Mouse (Mus musculus): ENCODE measurements around the gene Snx15. TPM values are rescaled to one million over a fixed set of nuclear protein-coding genes. Genes with fewer than 3 reads are reported as not detected.
A peak's percentile ranks its signal among the peaks of the same experiment; 100 is the strongest.
"Not testable (repeated sequence)": the region's sequence is repeated elsewhere in the genome, so short reads cannot be mapped to it uniquely, and the experiment has no call there.

The Snx15 gene
- 10 to 100 TPM in 1 of 2 experiments, 1 to 10 TPM in 1; 9.7 to 10.9 TPM for total RNA-seq (2021)
- long read RNA-seq, experiment 1, transcript Snx15-201 (8 exons, 1,635 nt), result major isoform, 12 of 13 reads
- long read RNA-seq, experiment 1, partial matches to known transcripts, result 1 of 13 reads
- long read RNA-seq, experiment 1, other reads (novel, unspliced or antisense), result 0 of 13 reads
- long read RNA-seq, experiment 2, transcript Snx15-201 (8 exons, 1,635 nt), result major isoform, 10 of 10 reads
- long read RNA-seq, experiment 2, partial matches to known transcripts, result 0 of 10 reads
- long read RNA-seq, experiment 2, other reads (novel, unspliced or antisense), result 0 of 10 reads

DNA sequence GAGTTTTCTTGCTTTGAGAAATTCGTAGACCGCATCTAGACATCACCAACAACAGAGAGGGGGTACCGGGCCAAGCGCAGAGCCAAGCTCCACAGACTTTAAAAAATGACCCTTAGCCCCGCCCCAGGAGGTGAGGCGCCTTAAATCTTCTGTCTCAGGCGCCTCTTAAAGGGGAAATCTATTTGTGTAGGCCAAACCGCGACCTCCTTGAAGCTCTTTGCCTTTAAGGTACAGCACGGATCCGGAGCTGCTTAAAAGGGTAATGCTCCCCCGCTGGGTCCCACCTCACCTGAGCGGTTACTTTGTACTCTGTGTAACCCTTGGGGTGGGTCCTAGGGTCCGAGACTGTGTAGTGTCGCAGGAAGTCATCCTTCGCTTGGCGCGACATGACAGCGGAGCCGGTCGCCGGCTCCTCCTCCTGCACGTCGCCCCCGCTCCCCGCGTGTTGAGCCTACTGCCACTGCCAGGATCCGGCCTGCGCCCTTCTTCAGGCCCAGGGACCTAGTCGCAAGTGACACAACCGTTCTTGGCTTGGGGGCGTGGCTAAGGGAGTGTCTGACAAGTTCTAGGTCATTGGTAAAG is at the start of gene Snx15:
Gene Snx15 (minus strand): TSS at position 545 of the 582 bp plus-strand sequence.
- peak; percentile 95 for DNase-seq (ENCODE audit: low spot score)

DNA sequence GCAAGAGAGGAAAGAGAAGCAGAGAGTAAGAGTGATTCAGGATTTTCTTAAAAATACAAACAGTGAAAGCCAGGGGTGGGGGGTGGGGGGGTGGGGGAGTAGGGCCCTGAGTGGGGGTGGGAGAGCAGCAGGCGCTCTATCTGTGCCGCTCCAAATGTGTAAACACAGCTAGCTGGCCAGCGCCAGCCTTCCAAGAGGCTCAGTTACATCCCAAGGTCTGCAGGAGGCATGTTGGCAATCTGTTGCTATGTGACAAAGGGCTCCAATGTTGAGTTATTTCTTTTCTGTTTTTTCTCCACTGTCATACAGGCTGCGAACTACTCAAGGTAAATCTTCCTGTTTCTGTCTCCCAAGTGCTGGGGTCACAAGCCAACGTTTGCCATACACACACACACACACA is 46.7 kb upstream of the Snx15 start:
- DNase-seq (ENCODE audit: low spot score), result no peak

DNA sequence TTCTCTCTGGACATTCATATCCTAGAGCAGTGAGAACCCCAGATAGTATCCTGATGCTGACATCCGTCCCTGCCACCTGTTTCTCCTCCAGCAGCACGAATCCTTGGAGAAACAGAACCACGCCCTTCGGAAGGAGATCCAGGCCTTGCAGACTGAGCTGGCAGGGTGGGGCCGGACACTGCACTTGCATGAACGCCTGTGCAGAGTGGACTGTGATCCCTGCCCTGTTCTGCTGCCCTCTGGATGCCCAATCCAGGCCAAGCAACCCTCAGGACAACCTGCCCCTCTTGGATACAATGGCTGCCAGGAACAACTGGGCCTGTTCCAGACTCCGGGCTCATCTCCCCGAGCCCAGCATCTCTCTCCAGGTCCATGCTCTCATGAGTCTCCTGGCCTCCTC is 43.1 kb upstream of the Snx15 start:
- DNase-seq (ENCODE audit: low spot score), result no peak

DNA sequence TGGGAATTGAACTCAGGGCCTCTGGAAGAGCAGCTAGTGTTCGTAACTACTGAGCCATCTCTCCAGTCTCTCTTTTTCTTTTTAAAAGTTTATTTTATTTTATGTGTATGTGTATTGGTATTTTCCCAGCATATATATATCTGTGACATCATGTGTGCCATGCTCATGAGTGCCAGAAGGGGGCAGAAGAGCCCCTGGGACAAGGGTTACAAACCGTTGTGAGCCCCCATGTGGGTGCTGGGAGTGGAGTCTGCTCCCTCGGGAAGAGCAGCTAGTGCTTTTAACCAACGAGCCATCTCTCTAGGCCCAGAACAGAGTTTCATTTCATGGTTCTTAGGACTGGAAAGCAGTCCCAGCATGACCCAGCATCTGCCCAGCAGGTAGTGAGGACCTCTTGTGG is 38.6 kb upstream of the Snx15 start:
- DNase-seq (ENCODE audit: low spot score), result no peak

GRCm38 (mm10) chr19:6163872-6164547 is 35.9 kb upstream of the Snx15 start:
- peak; percentile 27 for DNase-seq (ENCODE audit: low spot score)

DNA sequence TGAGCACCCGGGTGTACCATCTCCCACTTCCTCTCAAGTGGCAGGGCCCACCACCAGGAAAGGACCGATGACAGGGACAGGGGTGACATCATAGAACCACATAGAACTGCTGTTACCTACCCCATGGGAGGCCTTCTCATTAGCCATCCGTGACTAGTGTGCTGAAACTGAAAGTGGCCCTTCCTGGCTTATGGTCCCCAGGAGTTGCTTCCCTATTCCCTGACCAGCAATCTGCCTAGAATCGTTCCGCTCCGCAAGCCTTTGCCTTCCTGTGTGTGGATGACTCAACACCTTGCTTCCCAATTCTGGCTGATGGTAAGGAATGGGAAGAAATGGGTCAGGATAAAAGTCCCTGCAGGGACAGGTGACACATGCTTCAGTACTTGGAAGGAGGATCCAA is 29.1 kb upstream of the Snx15 start:
- no peak for DNase-seq (ENCODE audit: low spot score)

- no peak for DNase-seq (ENCODE audit: low spot score)
These were observed 28.3 kb upstream of the Snx15 start for GRCm38 (mm10) chr19:6156372-6156771.

DNA sequence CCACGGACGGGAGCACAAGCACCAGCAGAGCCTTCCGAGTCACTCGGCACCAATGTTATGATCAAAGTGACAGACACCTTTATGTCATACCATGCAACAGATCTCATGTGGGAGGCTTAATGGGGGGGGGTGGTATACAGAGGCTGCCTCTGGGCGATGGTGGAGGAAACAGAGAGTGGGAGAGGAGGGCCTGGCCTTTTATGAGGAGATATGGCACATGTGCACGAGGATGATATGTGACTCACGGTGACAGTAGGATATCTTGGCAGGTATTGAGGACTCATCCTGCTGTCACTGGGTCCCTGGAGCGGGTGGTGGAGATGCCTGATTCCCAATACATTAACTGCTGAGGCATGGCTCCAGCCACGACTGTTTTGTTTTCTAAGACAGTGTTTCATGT is 27.1 kb upstream of the Snx15 start:
- no peak for DNase-seq (ENCODE audit: low spot score)

DNA sequence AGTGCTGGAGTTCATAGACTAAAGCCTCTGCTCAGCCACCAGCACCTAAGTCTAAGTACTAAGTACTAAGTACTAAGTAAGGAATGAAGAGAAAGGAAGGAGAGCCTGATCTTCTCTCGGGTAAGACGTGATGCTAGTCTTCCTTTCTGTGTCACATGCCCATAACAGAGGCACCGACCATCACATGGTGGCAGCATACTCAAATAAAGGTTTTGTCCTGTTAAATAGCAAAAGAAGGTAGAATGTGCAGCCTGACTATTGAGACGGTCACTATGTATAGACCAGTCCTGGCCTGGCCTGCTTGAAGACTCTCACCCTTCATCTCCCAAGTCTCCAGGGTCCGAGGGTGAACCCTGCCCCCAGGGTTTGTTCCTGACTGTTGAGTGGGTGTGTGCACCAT is 16.7 kb upstream of the Snx15 start:
- no peak for DNase-seq (ENCODE audit: low spot score)

DNA sequence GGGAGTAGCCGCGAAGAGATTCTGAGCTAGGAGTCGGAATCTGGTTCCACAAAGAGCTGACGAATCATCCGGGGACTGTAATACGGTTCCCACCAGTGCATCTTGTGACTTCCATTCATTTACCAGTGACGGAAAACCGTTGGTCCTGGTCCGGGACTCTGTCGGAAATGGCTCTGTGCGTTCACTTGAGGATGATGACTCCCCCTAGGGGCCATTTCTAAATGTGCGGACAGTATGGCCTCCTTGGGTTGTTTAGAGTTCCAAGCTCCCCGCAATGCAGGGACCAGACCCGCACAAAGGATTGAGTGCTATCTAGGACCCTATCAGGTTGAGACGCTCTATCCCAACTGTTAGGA is 13.3 kb upstream of the Snx15 start, which contains the start of gene Arl2:
Gene Arl2 (minus strand): TSS at position 155 of the 356 bp plus-strand sequence.
- DNase-seq (ENCODE audit: low spot score), result peak; percentile 82

- DNase-seq (ENCODE audit: low spot score), result peak; percentile 91
These were observed 12.7 kb upstream of the Snx15 start, which contains the start of gene Batf2 for GRCm38 (mm10) chr19:6140678-6141393. TSS of gene Batf2 (plus strand) at chr19:6140983.

GRCm38 (mm10) chr19:6140374-6140677 is 12.2 kb upstream of the Snx15 start:
- DNase-seq (ENCODE audit: low spot score), result no peak

DNA sequence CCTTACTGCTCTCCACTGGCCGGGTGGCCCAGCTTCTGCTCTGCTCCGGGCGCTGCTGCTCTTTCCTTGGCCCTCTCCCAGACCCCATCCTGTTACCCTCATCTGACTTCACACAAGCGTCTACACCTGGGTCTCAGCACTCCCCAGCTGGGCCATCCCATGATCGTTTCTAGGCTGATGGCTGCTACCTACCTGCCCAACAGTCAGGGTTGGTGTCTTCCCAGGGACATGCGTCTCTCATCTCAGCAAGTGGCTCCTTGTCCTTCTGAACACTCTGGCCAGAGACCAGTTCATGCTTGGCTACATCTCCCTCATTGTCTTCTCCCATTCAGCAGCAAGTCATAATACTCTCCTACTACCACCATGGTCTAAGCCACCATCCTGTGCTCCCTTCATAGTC is 11.6 kb upstream of the Snx15 start:
- no peak for DNase-seq (ENCODE audit: low spot score)

DNA sequence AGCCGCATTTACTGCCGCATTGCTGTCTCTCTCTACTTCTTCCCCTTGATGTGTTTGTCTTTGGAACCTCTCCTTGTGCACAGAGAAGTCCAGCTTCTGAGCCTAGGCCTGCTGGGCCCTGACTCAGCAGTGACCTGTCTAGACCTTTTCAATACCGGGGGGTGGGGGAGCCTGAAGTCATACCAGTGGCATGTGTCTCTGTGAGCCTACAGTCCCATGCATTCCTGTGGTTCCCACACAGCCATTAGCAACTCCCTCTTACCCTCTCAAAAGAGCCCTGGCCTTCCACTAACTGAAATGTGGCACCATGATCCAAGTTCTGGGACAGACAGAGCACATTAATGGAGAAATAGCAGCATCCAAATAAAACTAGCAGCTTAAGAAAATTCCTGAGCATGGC is 8.3 kb upstream of the Snx15 start:
- DNase-seq (ENCODE audit: low spot score), result no peak

GRCm38 (mm10) chr19:6133197-6133596 is 5.1 kb upstream of the Snx15 start:
- not testable (repeated sequence) for DNase-seq (ENCODE audit: low spot score)

- no peak for DNase-seq (ENCODE audit: low spot score)
These were observed 4.2 kb upstream of the Snx15 start for GRCm38 (mm10) chr19:6132171-6132827.

DNA sequence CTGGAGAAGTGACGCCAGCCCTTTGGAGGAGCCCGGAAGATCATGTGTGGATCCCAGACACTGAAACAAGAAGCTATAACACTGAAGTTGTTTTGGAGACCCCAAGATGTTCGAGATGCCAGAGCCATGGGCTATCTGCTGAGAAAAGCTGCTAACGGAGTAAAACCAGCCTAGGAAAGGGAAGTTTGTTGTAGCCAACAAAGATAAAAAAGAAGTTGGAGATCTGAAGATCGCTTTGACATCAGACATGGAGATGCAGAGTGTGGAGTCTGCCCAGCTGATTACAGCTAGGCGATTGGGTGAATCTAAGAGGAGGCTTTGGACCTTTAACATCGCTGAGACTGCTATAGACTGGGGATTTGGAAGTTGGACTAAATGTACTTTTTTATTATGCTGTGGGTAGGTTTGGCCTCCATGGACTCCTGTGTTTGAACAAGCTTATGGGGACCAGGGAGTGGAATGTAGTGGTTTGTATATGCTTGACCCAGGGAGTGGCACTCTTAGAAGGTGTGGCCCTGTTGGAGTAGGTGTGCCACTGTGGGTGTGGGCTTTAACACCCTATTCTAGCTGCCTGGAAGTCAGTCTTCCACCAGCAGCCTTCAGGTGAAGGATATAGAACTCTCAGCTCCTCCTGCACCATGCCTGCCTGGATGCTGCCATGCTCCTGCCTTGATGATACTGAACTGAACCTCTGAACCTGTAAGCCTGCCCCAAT is 2.5 kb upstream of the Snx15 start:
- not testable (repeated sequence) for DNase-seq (ENCODE audit: low spot score)

GRCm38 (mm10) chr19:6126789-6127580 is 1.1 kb downstream of the Snx15 start:
- DNase-seq (ENCODE audit: low spot score), result no peak

DNA sequence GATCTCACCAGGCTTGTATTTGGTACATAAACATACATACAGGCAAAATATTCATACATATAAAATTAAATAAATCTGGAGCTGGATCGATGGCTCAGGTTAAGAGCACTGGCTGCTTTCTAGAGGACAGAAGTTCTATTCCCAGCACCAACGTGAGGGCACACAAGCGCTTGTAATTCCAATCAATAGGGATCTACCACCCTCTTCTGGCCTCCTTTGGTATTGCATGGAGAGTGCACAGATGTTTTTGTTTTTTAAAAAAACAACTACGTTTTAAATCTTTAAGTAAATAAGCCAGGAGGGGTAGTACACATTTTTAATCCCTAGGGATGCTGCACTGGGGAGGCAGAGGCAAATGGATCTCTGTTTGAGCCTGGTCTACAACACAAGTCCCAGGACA is 1.8 kb downstream of the Snx15 start:
- peak; percentile 60 for DNase-seq (ENCODE audit: low spot score)

- no peak for DNase-seq (ENCODE audit: low spot score)
These were observed 3.2 kb downstream of the Snx15 start for GRCm38 (mm10) chr19:6124898-6125297.

All from gastrocnemius, adult 18-20 months (tissue).